Mouse (Mus musculus) colon, adult 2 months (tissue): ENCODE results near the gene 4930578G10Rik. TPM values are rescaled to one million over a fixed set of nuclear protein-coding genes. Genes with fewer than 3 reads are reported as not detected.

ENCODE experiments used
- polyA plus RNA-seq: library from polyadenylated mRNA; depleted of rRNA; stranded (reverse); fragments of >200 nt; gene quantifications from 2 replicates; pipeline ENCODE4 v1.2.3, GENCODE M21; 2012; rRNA removed

Gene 4930578G10Rik
- polyA plus RNA-seq = not detected in 2 replicates

DNA sequence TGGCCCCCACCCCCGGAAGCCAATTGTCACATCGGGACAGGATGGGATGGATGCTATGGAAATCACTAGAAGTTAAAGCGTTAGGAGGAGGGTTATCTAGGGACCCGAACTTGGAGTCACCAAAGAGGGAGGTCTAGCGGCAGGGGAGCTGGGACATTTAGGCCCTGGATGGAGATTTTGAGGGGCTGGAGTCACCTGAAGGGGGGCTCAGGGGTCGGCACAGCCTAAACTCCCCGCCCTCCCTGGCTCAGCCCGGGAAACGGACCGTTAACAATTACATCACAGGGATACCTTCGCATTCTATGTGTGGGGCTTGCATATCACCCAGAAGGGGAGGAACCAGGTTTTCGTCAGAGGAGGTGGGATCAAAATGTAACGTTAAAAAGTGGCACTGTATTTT lies at the start of gene 4930578G10Rik:
Gene 4930578G10Rik, plus strand, starts transcription at position 301 of the 400 bp plus-strand sequence.

DNA sequence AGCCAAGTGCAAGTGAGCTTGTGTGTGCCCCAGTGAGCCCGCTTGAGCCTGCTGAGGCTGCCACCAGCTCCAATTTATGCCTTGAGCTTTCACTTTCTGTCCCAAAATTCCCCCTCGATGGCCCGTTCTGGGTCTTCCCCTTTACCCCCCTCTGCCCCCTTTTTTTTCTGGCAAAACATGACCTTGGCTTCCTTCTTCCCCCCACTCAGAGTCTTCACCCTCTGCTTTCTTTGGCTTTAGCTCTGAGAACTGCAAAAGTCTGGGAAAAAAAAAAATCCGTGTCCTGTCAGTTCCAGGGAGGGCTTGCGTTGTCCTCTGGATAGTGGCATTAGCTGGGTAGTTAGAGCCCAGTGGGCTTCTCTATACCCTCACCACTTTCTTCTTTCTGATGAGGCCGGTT lies 21.1 kb downstream of the 4930578G10Rik start, which contains the start of gene Ccl19:
Gene Ccl19, minus strand, starts transcription at position 101 of the 400 bp plus-strand sequence.

DNA sequence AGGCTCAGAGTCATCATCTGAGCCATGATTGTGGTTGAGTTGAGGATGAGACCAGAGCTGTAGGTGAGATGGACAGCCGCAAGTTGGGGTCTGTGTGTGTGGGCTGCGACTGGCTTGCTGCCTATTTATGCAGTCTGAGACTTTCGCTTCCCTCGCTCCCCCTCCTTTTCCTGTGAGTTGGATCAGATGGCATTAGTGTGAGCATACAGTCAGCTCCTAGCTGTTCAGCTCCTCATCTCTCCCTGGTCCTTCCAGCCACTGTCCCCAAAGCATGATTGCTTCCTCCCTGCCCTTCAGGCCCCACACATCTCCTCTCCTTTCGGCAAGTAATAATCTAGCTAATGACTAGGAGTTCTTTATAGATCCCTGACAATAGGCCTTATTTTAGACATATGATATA lies 38.5 kb downstream of the 4930578G10Rik start, which contains the start of gene Ccl21a:
Gene Ccl21a, minus strand, starts transcription at position 101 of the 400 bp plus-strand sequence.

DNA sequence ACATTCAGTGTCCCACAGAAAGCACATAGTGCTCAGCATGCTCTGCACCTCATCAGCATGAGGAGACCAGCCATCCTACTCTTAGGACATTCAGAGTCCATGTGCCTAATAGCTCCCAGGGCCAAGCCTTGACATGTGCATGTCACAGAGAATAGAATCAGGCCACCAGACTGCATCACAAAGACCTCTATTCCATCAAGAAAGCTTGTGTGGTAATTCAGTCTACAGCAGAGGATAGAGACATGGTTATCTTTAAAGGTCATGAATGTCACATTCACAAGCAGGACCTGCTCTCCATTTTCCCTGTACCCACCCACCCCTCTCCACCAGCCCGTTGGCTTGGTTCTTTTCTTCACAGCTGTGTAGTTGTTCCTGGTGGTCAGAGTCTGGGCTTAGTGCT lies 118.4 kb downstream of the 4930578G10Rik start, which contains the start of gene Fam205a1:
Gene Fam205a1, minus strand, starts transcription at position 101 of the 400 bp plus-strand sequence.

DNA sequence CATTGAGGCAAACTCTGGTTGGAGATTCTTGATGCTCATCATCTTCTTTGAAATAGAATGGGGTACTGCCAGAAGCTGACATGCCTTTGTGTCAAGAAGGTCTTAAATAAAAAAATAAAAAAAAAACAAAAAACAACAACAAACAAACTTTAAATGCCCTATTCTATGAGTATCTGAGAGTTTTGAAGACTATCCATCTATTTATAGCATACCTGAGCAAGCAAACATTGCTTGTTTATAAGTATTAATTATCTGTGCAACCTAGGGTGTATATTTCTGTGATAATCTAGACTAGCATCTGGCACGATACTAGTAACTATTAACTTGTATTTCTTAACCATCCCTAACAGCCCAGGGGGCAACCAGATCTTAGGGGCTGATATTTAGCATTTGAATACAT lies 121.3 kb downstream of the 4930578G10Rik start, which contains the start of gene Gm12394:
Gene Gm12394, minus strand, starts transcription at position 101 of the 400 bp plus-strand sequence.

DNA sequence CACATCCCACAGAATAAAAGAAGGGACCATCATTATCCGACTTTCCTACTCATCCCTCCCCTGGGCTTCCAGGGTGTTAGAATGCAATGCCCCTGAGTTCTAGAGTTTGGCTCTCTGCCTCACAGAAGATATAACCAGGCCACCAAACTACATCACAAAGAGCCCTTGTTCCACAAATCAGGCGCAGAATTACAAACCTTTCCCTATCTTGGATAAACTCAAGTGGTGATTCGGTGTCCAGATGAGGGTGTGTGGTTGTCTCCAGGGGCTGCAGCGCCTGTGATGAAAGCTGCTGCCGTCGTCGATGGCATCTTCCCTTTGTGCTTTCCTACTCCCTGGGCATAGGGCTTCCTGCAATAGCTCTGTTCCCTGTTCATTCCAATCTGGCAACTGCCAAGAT lies 138.8 kb downstream of the 4930578G10Rik start, which contains the start of gene Fam205c:
Gene Fam205c, minus strand, starts transcription at position 101 of the 400 bp plus-strand sequence.

Other genes starting within 250 kb of the 4930578G10Rik start
- 0.03 and 0.05 TPM in 2 replicates for gene Fam205a2, start 207.4 kb upstream of the 4930578G10Rik start, polyA plus RNA-seq
- gene Gm10591, start 123.3 kb upstream of the 4930578G10Rik start, polyA plus RNA-seq = 6.7 TPM in 1 of 2 replicates, not detected in the other
- gene Gm2564, start 105.8 kb upstream of the 4930578G10Rik start, polyA plus RNA-seq = 1.0 and 1.4 TPM in 2 replicates
- gene Ccl27b, start 80.3 kb upstream of the 4930578G10Rik start, polyA plus RNA-seq = not detected in 2 replicates
- not detected in 2 replicates for gene Il11ra2, start 73.7 kb upstream of the 4930578G10Rik start, polyA plus RNA-seq
- 9.1 and 10.2 TPM in 2 replicates for gene Ccl19, start 21.0 kb downstream of the 4930578G10Rik start, polyA plus RNA-seq
- 94.6 and 107 TPM in 2 replicates for gene Ccl21a, start 38.4 kb downstream of the 4930578G10Rik start, polyA plus RNA-seq
- not detected in 2 replicates for gene Fam205a1, start 118.3 kb downstream of the 4930578G10Rik start, polyA plus RNA-seq
- gene Gm12394, start 121.2 kb downstream of the 4930578G10Rik start, polyA plus RNA-seq = not detected in 2 replicates
- not detected in 2 replicates for gene Fam205c, start 138.7 kb downstream of the 4930578G10Rik start, polyA plus RNA-seq
- gene Phf24, start 181.1 kb downstream of the 4930578G10Rik start, polyA plus RNA-seq = 2.3 and 3.8 TPM in 2 replicates
- 16.6 and 17.5 TPM in 2 replicates for gene Dnajb5, start 214.3 kb downstream of the 4930578G10Rik start, polyA plus RNA-seq
- gene 1700022I11Rik, start 234.1 kb downstream of the 4930578G10Rik start, polyA plus RNA-seq = not detected in 2 replicates